Mouse (Mus musculus) liver, adult 2 months (tissue): ENCODE measurements around the gene Zbtb45. TPM values are rescaled to one million over a fixed set of nuclear protein-coding genes. Genes with fewer than 3 reads are reported as not detected.
A peak's percentile ranks its signal among the peaks of the same experiment; 100 is the strongest.

ENCODE experiments used
- DNase-seq: peaks from one replicate; pipeline ENCODE4 v3.0.0-alpha.2; 2011; ENCODE audit warnings: low read depth, low spot score; ENCODE audit errors: extremely low read depth
- H3K27ac ChIP-seq: fragments of 200-500 bp; replicated peaks from 2 replicates; pipeline ENCODE4 v1.5.1; 2012; ENCODE audit warnings: low read depth, mild to moderate bottlenecking, control low read depth, inconsistent platforms, low read length; ENCODE audit not compliant: insufficient read depth
- H3K27me3 ChIP-seq: fragments of 200-500 bp; 2 replicates; pipeline ENCODE4 v1.6.1; 2012; ENCODE audit warnings: mild to moderate bottlenecking, moderate library complexity, low read length, inconsistent platforms; ENCODE audit not compliant: control insufficient read depth, insufficient read depth
- H3K36me3 ChIP-seq: fragments of 200-500 bp; 2 replicates; pipeline ENCODE4 v1.6.1; 2012; ENCODE audit warnings: low read length, inconsistent platforms; ENCODE audit not compliant: control insufficient read depth, insufficient read depth
- H3K4me1 ChIP-seq: fragments of 200-500 bp; 2 replicates; pipeline ENCODE4 v1.6.1; 2011; ENCODE audit warnings: low read length; ENCODE audit not compliant: control insufficient read depth, insufficient read depth
- H3K4me3 ChIP-seq: fragments of 200-500 bp; 2 replicates; pipeline ENCODE4 v1.5.1; 2011; ENCODE audit warnings: low read depth, mild to moderate bottlenecking, control low read depth, low read length, moderate library complexity; ENCODE audit not compliant: insufficient read depth
- H3K79me2 ChIP-seq: fragments of 200-500 bp; 2 replicates; pipeline ENCODE4 v1.6.1; 2012; ENCODE audit warnings: inconsistent platforms, mild to moderate bottlenecking, low read length, moderate library complexity; ENCODE audit not compliant: control insufficient read depth, insufficient read depth
- H3K9ac ChIP-seq: fragments of 200-500 bp; 2 replicates; pipeline ENCODE4 v1.6.1; 2012; ENCODE audit warnings: low read depth, mild to moderate bottlenecking, control low read depth, inconsistent platforms, low read length
- CTCF ChIP-seq: fragments of 200-500 bp; IDR thresholded peaks from 2 replicates; pipeline ENCODE4 v1.5.1; 2011; ENCODE audit warnings: low read depth, low read length, control low read depth
- POLR2A ChIP-seq: fragments of 200-500 bp; IDR thresholded peaks from 2 replicates; pipeline ENCODE4 v1.6.1; 2011; ENCODE audit warnings: low read length, control low read depth; ENCODE audit not compliant: insufficient read depth; ENCODE audit errors: extremely low read depth
- WGBS: fragments of 180-500 bp; shearing (Covaris S2); methylation state at CpG from one replicate; pipeline ENCODE4 v1.1.7; 2018; 5-methylcytosine and 5-hydroxymethylcytosine counted together
- polyA plus RNA-seq: library from polyadenylated mRNA; depleted of rRNA; stranded (reverse); fragments of >200 nt; gene quantifications from 2 replicates; pipeline ENCODE4 v1.2.3, GENCODE M21; 2012
- total RNA-seq: library from RNA; depleted of rRNA; stranded (reverse); fragments of >200 nt; gene quantifications from 2 replicates; pipeline ENCODE4 v1.2.3, GENCODE M21; 2014

Gene Zbtb45
- total and polyA plus RNA-seq, 2 experiments: 0.28 to 4.5 TPM

- no peak for TF ChIP-seq CTCF
- TF ChIP-seq POLR2A: no peak
- WGBS: under 1% methylated on average over 32 of the region's 33 CpGs
- Histone ChIP-seq H3K27me3 (no peaks in the 10 kb centered on the region), H3K79me2 (peaks cover 8% of the 10 kb centered on the region; the same call in 1 of the 2 replicates), H3K4me3 (peak overlapping the region; percentile 84), H3K36me3 (peaks cover 3% of the 10 kb centered on the region; the same call in 1 of the 2 replicates), H3K9ac (peak overlapping the region; percentile 95), H3K4me1 (peaks cover 25% of the 10 kb centered on the region), H3K27ac (peak overlapping the region; percentile 80)
- peak; percentile 31 for DNase-seq
Measured at GRCm38 (mm10) chr7:13037366-13037765, 27.5 kb upstream of the Zbtb45 start.

- TF ChIP-seq POLR2A: no peak
- no peak for TF ChIP-seq CTCF
- H3K27me3 ChIP-seq: no peaks in the 10 kb centered on the region
- peak overlapping the region; percentile 80; the same call in 1 of the 2 replicates for H3K27ac ChIP-seq
- WGBS: 22% methylated on average over 4 of the region's 4 CpGs
- peaks cover 6% of the 10 kb centered on the region; the same call in 1 of the 2 replicates for H3K36me3 ChIP-seq
- H3K4me3 ChIP-seq: peak overlapping the region; percentile 84
- no peak for DNase-seq
- H3K9ac ChIP-seq: peak overlapping the region; percentile 95
- H3K4me1 ChIP-seq: peaks cover 24% of the 10 kb centered on the region
- peaks cover 8% of the 10 kb centered on the region; the same call in 1 of the 2 replicates for H3K79me2 ChIP-seq
Measured at GRCm38 (mm10) chr7:13036806-13037205, 27.0 kb upstream of the Zbtb45 start.

GRCm38 (mm10) chr7:13035211-13035855, 25.5 kb upstream of the Zbtb45 start:
- no peak overlapping the region for H3K27ac ChIP-seq

GRCm38 (mm10) chr7:13034148-13034977, 24.5 kb upstream of the Zbtb45 start, which contains the start of gene Chmp2a:
Gene Chmp2a, minus strand, starts transcription at chr7:13034807.
- peak within 1 kb of the TSS; percentile 76 for H3K4me3 ChIP-seq
- WGBS: under 1% methylated on average over 45 of the region's 45 CpGs
- H3K9ac ChIP-seq: peak within 1 kb of the TSS; percentile 87
- H3K27ac ChIP-seq: peak within 1 kb of the TSS; percentile 69
- no peaks in the 10 kb centered on the region for H3K27me3 ChIP-seq
- H3K79me2 ChIP-seq: peaks cover 8% of the 10 kb centered on the region; the same call in 1 of the 2 replicates
- TF ChIP-seq CTCF (no peak), POLR2A (peak; percentile 64; the same call in 1 of the 2 replicates)
- H3K4me1 ChIP-seq: peaks cover 24% of the 10 kb centered on the region
- peak; percentile 87 for DNase-seq
- H3K36me3 ChIP-seq: peaks cover 26% of the 10 kb centered on the region

More at GRCm38 (mm10) chr7:13035211-13035855, 25.5 kb upstream of the Zbtb45 start:
- peaks cover 24% of the 10 kb centered on the region for H3K4me1 ChIP-seq
- H3K9ac ChIP-seq: peak overlapping the region; percentile 21; the same call in 1 of the 2 replicates
- H3K27me3 ChIP-seq: no peaks in the 10 kb centered on the region
- DNase-seq: no peak
- peaks cover 19% of the 10 kb centered on the region for H3K36me3 ChIP-seq
- no peak for TF ChIP-seq POLR2A
- no peak for TF ChIP-seq CTCF
- H3K79me2 ChIP-seq: peaks cover 8% of the 10 kb centered on the region; the same call in 1 of the 2 replicates
- 77% methylated on average over 17 of the region's 17 CpGs for WGBS
- no peak overlapping the region for H3K4me3 ChIP-seq

GRCm38 (mm10) chr7:13033451-13034147, 23.8 kb upstream of the Zbtb45 start:
- no peak for DNase-seq
- peak overlapping the region; percentile 69 for H3K27ac ChIP-seq
- H3K9ac ChIP-seq: peak overlapping the region; percentile 87
- WGBS: 39% methylated on average over 13 of the region's 13 CpGs
- peaks cover 19% of the 10 kb centered on the region for H3K4me1 ChIP-seq
- H3K27me3 ChIP-seq: no peaks in the 10 kb centered on the region
- H3K4me3 ChIP-seq: peak overlapping the region; percentile 76
- H3K79me2 ChIP-seq: peaks cover 8% of the 10 kb centered on the region; the same call in 1 of the 2 replicates
- peaks cover 33% of the 10 kb centered on the region for H3K36me3 ChIP-seq
- no peak for TF ChIP-seq POLR2A
- no peak for TF ChIP-seq CTCF
